Mouse (Mus musculus): ENCODE data around the gene Taok1. TPM values are rescaled to one million over a fixed set of nuclear protein-coding genes. Genes with fewer than 3 reads are reported as not detected.

Taok1 gene
- polyA plus RNA-seq, 1 experiment from 2014 or later: 9.9 TPM

DNA sequence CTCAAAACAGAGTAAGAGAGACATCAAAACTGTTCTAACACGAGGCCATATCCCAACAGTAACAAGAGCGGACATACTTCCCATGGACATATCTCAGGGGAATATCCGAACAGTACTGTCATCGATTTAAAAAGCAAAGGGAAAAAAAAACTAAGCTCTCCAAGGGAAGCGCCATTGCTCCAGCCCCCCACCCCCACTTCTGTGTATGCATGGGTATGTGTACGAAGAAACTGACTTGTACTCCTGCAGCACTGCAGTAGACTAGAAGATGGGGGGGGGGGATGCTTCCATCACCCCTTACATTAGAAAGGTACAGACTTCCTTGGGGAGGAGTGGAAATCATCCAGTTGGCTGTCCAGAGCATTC is 1.2 kb downstream of the Taok1 start:
- H3K4me1 ChIP-seq (replicated peaks; ENCODE audit: control insufficient read depth, insufficient read depth, low read length): peaks cover 21% of the 10 kb centered on the region

GRCm38 (mm10) chr11:77597266-77597665 is 10.3 kb downstream of the Taok1 start:
- DNase-seq (ENCODE audit: low spot score): no peak
- H3K27ac ChIP-seq (ENCODE audit: low read depth, low read length): no peak overlapping the region
- no peak overlapping the region for H3K9ac ChIP-seq (ENCODE audit: low read depth, low read length)
- peaks cover 4% of the 10 kb centered on the region; the same call in 1 of the 2 replicates for H3K4me1 ChIP-seq (replicated peaks; ENCODE audit: control insufficient read depth, insufficient read depth, low read length)
- ATAC-seq (replicated peaks; ENCODE audit: low FRiP score): no peak
- no peaks in the 10 kb centered on the region for H3K9me3 ChIP-seq (ENCODE audit: control insufficient read depth, low read length)
- H3K27me3 ChIP-seq (replicated peaks; ENCODE audit: control insufficient read depth, insufficient read depth, low read length): no peaks in the 10 kb centered on the region
- no peak overlapping the region for H3K4me2 ChIP-seq
- peaks cover 8% of the 10 kb centered on the region; the same call in 1 of the 2 replicates for H3K36me3 ChIP-seq (ENCODE audit: control insufficient read depth, insufficient read depth, low read length)
- no peak overlapping the region for H3K4me3 ChIP-seq (ENCODE audit: low read depth, low read length)

More for the DNA sequence above, 1.2 kb downstream of the Taok1 start:
- H3K27me3 ChIP-seq (replicated peaks; ENCODE audit: control insufficient read depth, insufficient read depth, low read length): no peaks in the 10 kb centered on the region
- H3K36me3 ChIP-seq (ENCODE audit: control insufficient read depth, insufficient read depth, low read length): no peaks in the 10 kb centered on the region
- no peaks in the 10 kb centered on the region for H3K9me3 ChIP-seq (ENCODE audit: control insufficient read depth, low read length)
- peak overlapping the region; percentile 98 for H3K9ac ChIP-seq (ENCODE audit: low read depth, low read length)
- WGBS: 9% methylated on average over 6 of the region's 6 CpGs
- DNase-seq (ENCODE audit: low spot score) (no peak), ATAC-seq (replicated peaks; ENCODE audit: low FRiP score) (no peak)
- H3K4me3 ChIP-seq (ENCODE audit: low read depth, low read length): peak overlapping the region; percentile 93
- H3K4me2 ChIP-seq: peak overlapping the region; percentile 97
- peak overlapping the region; percentile 87 for H3K27ac ChIP-seq (ENCODE audit: low read depth, low read length)

DNA sequence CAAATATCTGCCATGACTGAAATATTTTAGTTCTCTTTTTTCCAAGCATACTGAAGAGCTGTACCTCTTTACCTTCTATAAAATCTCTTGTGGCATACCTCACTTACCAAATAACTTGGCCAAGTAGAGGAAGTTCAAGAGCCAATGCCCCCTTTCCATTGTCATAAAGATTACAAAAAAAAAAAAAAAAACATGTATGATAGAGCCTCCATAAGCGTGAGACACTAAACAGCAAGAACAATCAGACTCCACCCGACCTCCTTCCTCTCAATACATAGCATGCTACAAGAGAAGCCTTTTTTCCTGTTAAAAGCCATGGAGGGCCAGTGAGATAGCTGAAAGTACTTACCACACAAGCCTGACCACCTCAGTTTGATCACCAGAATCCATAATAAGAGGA is 16.2 kb downstream of the Taok1 start:
- WGBS: 85% methylated on average over 2 of the region's 2 CpGs

DNA sequence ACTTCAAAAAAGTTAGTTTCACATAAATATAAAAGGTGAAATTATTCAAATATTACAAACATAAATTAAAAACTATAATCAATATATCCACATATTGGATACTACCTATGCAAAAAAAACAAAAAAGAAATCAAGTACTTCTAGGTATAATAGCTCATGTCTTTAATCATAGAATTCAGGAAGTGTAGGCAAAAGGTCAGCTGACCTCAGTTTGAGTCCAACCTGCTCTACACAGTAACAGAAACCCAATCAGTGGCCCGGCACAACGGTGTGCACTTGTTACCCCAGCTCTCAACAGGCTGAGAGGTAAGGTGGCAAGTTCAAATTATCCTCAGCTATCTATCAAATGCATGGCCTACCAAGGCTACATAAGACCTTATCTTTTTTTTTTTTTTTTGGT is 16.8 kb downstream of the Taok1 start:
- H3K9ac ChIP-seq (ENCODE audit: low read depth, low read length): no peak overlapping the region
- WGBS: 92% methylated on average over 2 of the region's 2 CpGs
- H3K4me1 ChIP-seq (replicated peaks; ENCODE audit: control insufficient read depth, insufficient read depth, low read length): no peaks in the 10 kb centered on the region; the same call in 1 of the 2 replicates
- H3K9me3 ChIP-seq (ENCODE audit: control insufficient read depth, low read length): no peaks in the 10 kb centered on the region
- H3K4me2 ChIP-seq: no peak overlapping the region
- no peak overlapping the region for H3K27ac ChIP-seq (ENCODE audit: low read depth, low read length)
- DNase-seq (ENCODE audit: low spot score): no peak
- H3K4me3 ChIP-seq (ENCODE audit: low read depth, low read length): no peak overlapping the region
- no peak for ATAC-seq (replicated peaks; ENCODE audit: low FRiP score)
- H3K27me3 ChIP-seq (replicated peaks; ENCODE audit: control insufficient read depth, insufficient read depth, low read length): no peaks in the 10 kb centered on the region
- H3K36me3 ChIP-seq (ENCODE audit: control insufficient read depth, insufficient read depth, low read length): peaks cover 12% of the 10 kb centered on the region

More for the DNA sequence above, 16.2 kb downstream of the Taok1 start:
- Histone ChIP-seq H3K27ac (ENCODE audit: low read depth, low read length) (no peak overlapping the region), H3K4me3 (ENCODE audit: low read depth, low read length) (no peak overlapping the region), H3K9me3 (ENCODE audit: control insufficient read depth, low read length) (no peaks in the 10 kb centered on the region), H3K4me1 (replicated peaks; ENCODE audit: control insufficient read depth, insufficient read depth, low read length) (no peaks in the 10 kb centered on the region; the same call in 1 of the 2 replicates), H3K27me3 (replicated peaks; ENCODE audit: control insufficient read depth, insufficient read depth, low read length) (no peaks in the 10 kb centered on the region), H3K36me3 (ENCODE audit: control insufficient read depth, insufficient read depth, low read length) (peaks cover 12% of the 10 kb centered on the region), H3K9ac (ENCODE audit: low read depth, low read length) (no peak overlapping the region), H3K4me2 (no peak overlapping the region)
- ATAC-seq (replicated peaks; ENCODE audit: low FRiP score) (no peak), DNase-seq (ENCODE audit: low spot score) (no peak)

GRCm38 (mm10) chr11:77585201-77585600 is 22.4 kb downstream of the Taok1 start:
- H3K4me3 ChIP-seq (ENCODE audit: low read depth, low read length): no peak overlapping the region
- H3K36me3 ChIP-seq (ENCODE audit: control insufficient read depth, insufficient read depth, low read length): peaks cover 17% of the 10 kb centered on the region
- H3K9me3 ChIP-seq (ENCODE audit: control insufficient read depth, low read length): no peaks in the 10 kb centered on the region
- no peak overlapping the region for H3K9ac ChIP-seq (ENCODE audit: low read depth, low read length)
- H3K27ac ChIP-seq (ENCODE audit: low read depth, low read length): no peak overlapping the region
- no peaks in the 10 kb centered on the region for H3K27me3 ChIP-seq (replicated peaks; ENCODE audit: control insufficient read depth, insufficient read depth, low read length)
- DNase-seq (ENCODE audit: low spot score) (no peak), ATAC-seq (replicated peaks; ENCODE audit: low FRiP score) (no peak)
- no peaks in the 10 kb centered on the region; the same call in 1 of the 2 replicates for H3K4me1 ChIP-seq (replicated peaks; ENCODE audit: control insufficient read depth, insufficient read depth, low read length)
- H3K4me2 ChIP-seq: no peak overlapping the region
- 91% methylated on average over 3 of the region's 3 CpGs for WGBS

- Histone ChIP-seq H3K4me1 (replicated peaks; ENCODE audit: control insufficient read depth, insufficient read depth, low read length) (no peaks in the 10 kb centered on the region), H3K27me3 (replicated peaks; ENCODE audit: control insufficient read depth, insufficient read depth, low read length) (no peaks in the 10 kb centered on the region), H3K4me2 (no peak overlapping the region), H3K4me3 (ENCODE audit: low read depth, low read length) (no peak overlapping the region), H3K27ac (ENCODE audit: low read depth, low read length) (no peak overlapping the region), H3K9ac (ENCODE audit: low read depth, low read length) (no peak overlapping the region), H3K9me3 (ENCODE audit: control insufficient read depth, low read length) (no peaks in the 10 kb centered on the region), H3K36me3 (ENCODE audit: control insufficient read depth, insufficient read depth, low read length) (peaks cover 23% of the 10 kb centered on the region)
- DNase-seq (ENCODE audit: low spot score): no peak
- whole genome bisulfite sequencing: 92% methylated on average over 7 of the region's 7 CpGs
- no peak for ATAC-seq (replicated peaks; ENCODE audit: low FRiP score)
These were observed 62.4 kb downstream of the Taok1 start for GRCm38 (mm10) chr11:77545261-77545660.

DNA sequence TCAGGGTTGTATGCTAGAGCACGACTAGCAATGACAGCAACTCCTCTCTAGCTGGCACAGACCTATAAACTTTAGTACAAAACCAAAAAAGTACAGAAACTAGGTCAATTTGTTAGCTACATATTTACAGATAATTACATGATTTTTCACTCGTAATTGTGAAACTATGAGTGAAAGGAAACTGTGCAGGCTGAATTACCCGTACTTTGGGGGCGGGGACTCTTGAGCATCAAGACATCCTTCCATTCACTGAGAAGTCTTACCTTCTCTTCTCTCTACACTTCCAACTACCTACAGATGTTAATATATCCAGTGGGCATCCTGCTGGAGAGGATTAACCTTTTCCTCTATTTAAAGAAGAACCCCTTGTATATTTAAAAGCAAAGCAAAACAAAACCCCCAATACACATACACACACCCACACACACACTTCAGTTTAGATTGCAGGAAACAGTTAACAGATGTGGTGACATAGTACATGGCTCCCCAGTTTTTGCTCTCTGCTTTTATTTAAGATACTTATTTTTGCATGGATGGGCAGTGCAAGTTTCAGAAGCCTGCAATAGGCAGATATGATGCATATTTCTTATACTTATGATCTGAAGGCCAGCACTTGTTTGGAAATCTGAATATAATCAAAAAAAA is 75.3 kb downstream of the Taok1 start:
- peaks cover 3% of the 10 kb centered on the region; the same call in 1 of the 2 replicates for H3K36me3 ChIP-seq (ENCODE audit: control insufficient read depth, insufficient read depth, low read length)
- no peak for ATAC-seq (replicated peaks; ENCODE audit: low FRiP score)

GRCm38 (mm10) chr11:77530862-77531261 is 76.8 kb downstream of the Taok1 start:
- H3K9ac ChIP-seq (ENCODE audit: low read depth, low read length): no peak overlapping the region
- H3K27ac ChIP-seq (ENCODE audit: low read depth, low read length): no peak overlapping the region
- H3K4me1 ChIP-seq (replicated peaks; ENCODE audit: control insufficient read depth, insufficient read depth, low read length): no peaks in the 10 kb centered on the region
- ATAC-seq (replicated peaks; ENCODE audit: low FRiP score): no peak
- no peaks in the 10 kb centered on the region for H3K27me3 ChIP-seq (replicated peaks; ENCODE audit: control insufficient read depth, insufficient read depth, low read length)
- no peak for DNase-seq (ENCODE audit: low spot score)
- no peak overlapping the region for H3K4me2 ChIP-seq
- no peak overlapping the region for H3K4me3 ChIP-seq (ENCODE audit: low read depth, low read length)
- H3K9me3 ChIP-seq (ENCODE audit: control insufficient read depth, low read length): no peaks in the 10 kb centered on the region
- H3K36me3 ChIP-seq (ENCODE audit: control insufficient read depth, insufficient read depth, low read length): no peaks in the 10 kb centered on the region
- 68% methylated on average over 2 of the region's 2 CpGs for WGBS

More for the DNA sequence above, 75.3 kb downstream of the Taok1 start:
- no peak for DNase-seq (ENCODE audit: low spot score)
- no peak overlapping the region for H3K4me2 ChIP-seq
- 83% methylated on average over 4 of the region's 4 CpGs for WGBS
- H3K4me3 ChIP-seq (ENCODE audit: low read depth, low read length): no peak overlapping the region
- H3K4me1 ChIP-seq (replicated peaks; ENCODE audit: control insufficient read depth, insufficient read depth, low read length): no peaks in the 10 kb centered on the region
- H3K9me3 ChIP-seq (ENCODE audit: control insufficient read depth, low read length): no peaks in the 10 kb centered on the region
- no peak overlapping the region for H3K9ac ChIP-seq (ENCODE audit: low read depth, low read length)
- no peaks in the 10 kb centered on the region for H3K27me3 ChIP-seq (replicated peaks; ENCODE audit: control insufficient read depth, insufficient read depth, low read length)
- H3K27ac ChIP-seq (ENCODE audit: low read depth, low read length): no peak overlapping the region

GRCm38 (mm10) chr11:77529644-77530043 is 78.0 kb downstream of the Taok1 start:
- H3K9me3 ChIP-seq (ENCODE audit: control insufficient read depth, low read length): no peaks in the 10 kb centered on the region
- H3K9ac ChIP-seq (ENCODE audit: low read depth, low read length): no peak overlapping the region
- no peak for DNase-seq (ENCODE audit: low spot score)
- ATAC-seq (replicated peaks; ENCODE audit: low FRiP score): no peak
- no peak overlapping the region for H3K4me3 ChIP-seq (ENCODE audit: low read depth, low read length)
- H3K4me2 ChIP-seq: no peak overlapping the region
- 64% methylated on average over 3 of the region's 3 CpGs for WGBS
- H3K4me1 ChIP-seq (replicated peaks; ENCODE audit: control insufficient read depth, insufficient read depth, low read length): no peaks in the 10 kb centered on the region
- H3K27ac ChIP-seq (ENCODE audit: low read depth, low read length): no peak overlapping the region
- no peaks in the 10 kb centered on the region for H3K36me3 ChIP-seq (ENCODE audit: control insufficient read depth, insufficient read depth, low read length)
- H3K27me3 ChIP-seq (replicated peaks; ENCODE audit: control insufficient read depth, insufficient read depth, low read length): no peaks in the 10 kb centered on the region

Data from liver, embryonic 11.5 days (tissue).